ENCODE assay signal across 9 mouse cellular contexts in genomic region chr1:43006051-43006514, GRCm38 (mm10). TPM values are rescaled to one million over a fixed set of nuclear protein-coding genes. Genes with fewer than 3 reads are reported as not detected.
DNase-seq lines count a peak whose midpoint lies in the region; ATAC-seq and TF ChIP-seq lines count a peak whose summit lies in the region.
"Had no signal": no experiment of that assay in that cellular context is flagged by ENCODE, and none has a peak within 500 bp of the region (broad histone marks: within the 10 kb centered on the region; RNA-seq: fewer than 3 reads in every experiment).

No protein-coding gene starts in this region.

- H3K9me3 ChIP-seq in kidney, postnatal 0 days (replicated peaks; ENCODE audit: low read length), result no peaks in the 10 kb centered on the region
- no peaks in the 10 kb centered on the region for H3K9me3 ChIP-seq in forebrain, embryonic 14.5 days (replicated peaks; ENCODE audit: control insufficient read depth, low read length)
- no peaks in the 10 kb centered on the region for H3K9me3 ChIP-seq in liver, postnatal 0 days (ENCODE audit: low read length)
- H3K9me3 ChIP-seq: G1E had no signal

- no peak overlapping the region for H3K27ac ChIP-seq in kidney, postnatal 0 days
- H3K27ac ChIP-seq in forebrain, embryonic 14.5 days (ENCODE audit: low read depth, low read length), result peak overlapping the region; percentile 72
- H3K27ac ChIP-seq in liver, postnatal 0 days (ENCODE audit: low read depth), result no peak overlapping the region

- H3K36me3 ChIP-seq in kidney, postnatal 0 days (ENCODE audit: insufficient read depth, low read length), result no peaks in the 10 kb centered on the region
- H3K36me3 ChIP-seq in forebrain, embryonic 14.5 days (ENCODE audit: control insufficient read depth, insufficient read depth, low read length), result no peaks in the 10 kb centered on the region
- no peaks in the 10 kb centered on the region for H3K36me3 ChIP-seq in liver, postnatal 0 days (replicated peaks; ENCODE audit: insufficient read depth, low read length)
- H3K36me3 ChIP-seq: G1E had no signal

- no peak overlapping the region for H3K4me3 ChIP-seq in kidney, postnatal 0 days (replicated peaks; ENCODE audit: low read depth, low read length)
- H3K4me3 ChIP-seq in forebrain, embryonic 14.5 days (ENCODE audit: low read depth, low read length), result peak overlapping the region; percentile 16
- H3K4me3 ChIP-seq in liver, postnatal 0 days (ENCODE audit: low read depth, low read length), result no peak overlapping the region

- TF ChIP-seq CTCF in kidney, postnatal 0 days (IDR thresholded peaks at IDR 0.05; ENCODE audit: low read depth), result no peak
- no peak for TF ChIP-seq CTCF in liver, postnatal 0 days (IDR thresholded peaks at IDR 0.05; ENCODE audit: low read depth)

- no peak for DNase-seq in kidney, postnatal 0 days (ENCODE audit: low spot score)
- DNase-seq in kidney, adult 8-10 months, result no peak
- peak; percentile 83 for DNase-seq in forebrain, embryonic 14.5 days (ENCODE audit: low spot score)
- DNase-seq in layer of hippocampus, postnatal 36 days, result peak; percentile 13 to 19
- peak; percentile 82 for DNase-seq in retina, postnatal 1 day
- no peak for DNase-seq in liver, postnatal 0 days
- DNase-seq in spleen, postnatal 14 days (ENCODE audit: low spot score in 2 of 2), result no peak
- DNase-seq in thymus, adult 18-20 months, result no peak

- no peak for TF ChIP-seq EP300 in liver, postnatal 0 days (IDR thresholded peaks at IDR 0.05; ENCODE audit: low read depth)

- WGBS in kidney, postnatal 0 days, result 45% methylated on average over 13 of the region's 13 CpGs
- 3% methylated on average over 13 of the region's 13 CpGs for WGBS in forebrain, embryonic 14.5 days
- 70% methylated on average over 13 of the region's 13 CpGs for WGBS in liver, postnatal 0 days (ENCODE audit: insufficient replicate concordance)

- ATAC-seq in kidney, postnatal 0 days (replicated peaks; ENCODE audit: low FRiP score, low read depth), result peak; percentile 74
- peak; percentile 96 for ATAC-seq in forebrain, embryonic 14.5 days
- ATAC-seq in liver, postnatal 0 days, result no peak

- no peak overlapping the region for H3K9ac ChIP-seq in kidney, postnatal 0 days (ENCODE audit: low read depth, low read length)
- H3K9ac ChIP-seq in forebrain, embryonic 14.5 days (ENCODE audit: low read length), result 0 out of 2 replicates have a peak overlapping the region, but pooled peaks have one; percentile 29
- H3K9ac ChIP-seq in liver, postnatal 0 days (replicated peaks), result no peak overlapping the region

- H3K4me1 ChIP-seq in kidney, postnatal 0 days (replicated peaks; ENCODE audit: insufficient read depth, low read length), result no peaks in the 10 kb centered on the region
- no peaks in the 10 kb centered on the region for H3K4me1 ChIP-seq in forebrain, embryonic 14.5 days (ENCODE audit: control insufficient read depth, insufficient read depth, low read length)
- no peaks in the 10 kb centered on the region for H3K4me1 ChIP-seq in liver, postnatal 0 days (ENCODE audit: insufficient read depth)

- H3K27me3 ChIP-seq in kidney, postnatal 0 days (ENCODE audit: insufficient read depth, low read length), result no peaks in the 10 kb centered on the region
- H3K27me3 ChIP-seq in forebrain, embryonic 14.5 days (replicated peaks; ENCODE audit: control insufficient read depth, insufficient read depth, low read length), result no peaks in the 10 kb centered on the region
- no peaks in the 10 kb centered on the region for H3K27me3 ChIP-seq in liver, postnatal 0 days (ENCODE audit: insufficient read depth, low read length)

- no peak overlapping the region for H3K4me2 ChIP-seq in kidney, postnatal 0 days (ENCODE audit: low read length)
- peak overlapping the region; percentile 45 for H3K4me2 ChIP-seq in forebrain, embryonic 14.5 days (ENCODE audit: low read length)
- no peak overlapping the region for H3K4me2 ChIP-seq in liver, postnatal 0 days (ENCODE audit: low read depth, low read length)

RNA-seq across cellular contexts. Expression of gene Gpr45, which starts 53.4 kb away (rescaled TPM):
- 11.0 and 11.2 TPM in 2 replicates for polyA plus RNA-seq in kidney, postnatal 0 days (2015; fragmentation: Nextera tagmentation; extraction: Ambion mirVana)
- polyA plus RNA-seq in forebrain, embryonic 14.5 days (2014; fragmentation: Nextera tagmentation; extraction: Ambion mirVana), result 27.2 and 27.9 TPM in 2 replicates
- total RNA-seq in layer of hippocampus, postnatal 36 days (2021), result 10 to 100 TPM; 23.0 to 25.6 TPM
- 0.07 and 0.08 TPM in 2 replicates for polyA plus RNA-seq in liver, postnatal 0 days (2015; fragmentation: Nextera tagmentation; extraction: Ambion mirVana)
- polyA plus RNA-seq: G1E had no signal

Comparison
In these comparisons a context has a peak if more than half of its experiments do, and no peak if none do; other contexts are left out.
1. DNase-seq: peak in forebrain, embryonic 14.5 days (single experiment), layer of hippocampus, postnatal 36 days (2 of 2) and retina, postnatal 1 day (single experiment); none in kidney, postnatal 0 days (single experiment), kidney, adult 8-10 months (0 of 2), liver, postnatal 0 days (single experiment), spleen, postnatal 14 days (0 of 2) and thymus, adult 18-20 months (0 of 2).
2. RNA of gene Gpr45, which starts 53.4 kb away (polyA plus RNA-seq): 27.2 to 27.9 TPM in forebrain, embryonic 14.5 days and 11.0 to 11.2 TPM in kidney, postnatal 0 days; 0.07 to 0.08 TPM in liver, postnatal 0 days; every median in the first group is over 10 times any median in the second.